Mouse (Mus musculus) embryonic facial prominence, embryonic 15.5 days (tissue): ENCODE results near the gene Kremen2. TPM values are rescaled to one million over a fixed set of nuclear protein-coding genes. Genes with fewer than 3 reads are reported as not detected.
"Not testable (repeated sequence)": the region's sequence is repeated elsewhere in the genome, so short reads cannot be mapped to it uniquely, and the experiment has no call there.

Experiments used
- ATAC-seq: fragments of 200-750 bp; cut with Nextera tagmentation; 2 replicates; pipeline ENCODE4 v1.8.0; 2017; ENCODE audit warnings: low read depth, moderate TSS enrichment; ENCODE audit not compliant: insufficient number of reproducible peaks, low FRiP score, low TSS enrichment
- H3K27ac ChIP-seq: fragments of 300-500 bp; sonication (generic); replicated peaks from 2 replicates; pipeline ENCODE4 v1.5.1; 2015; ENCODE audit warnings: mild to moderate bottlenecking, inconsistent platforms
- H3K27me3 ChIP-seq: fragments of 300-500 bp; sonication (generic); 2 replicates; pipeline ENCODE4 v1.6.1; 2015; ENCODE audit warnings: inconsistent platforms
- H3K36me3 ChIP-seq: fragments of 300-500 bp; sonication (generic); 2 replicates; pipeline ENCODE4 v1.6.1; 2015; ENCODE audit warnings: mild to moderate bottlenecking, inconsistent platforms
- H3K4me1 ChIP-seq: fragments of 300-500 bp; sonication (generic); 2 replicates; pipeline ENCODE4 v1.6.1; 2015; ENCODE audit warnings: inconsistent platforms
- H3K4me2 ChIP-seq: fragments of 300-500 bp; sonication (generic); replicated peaks from 2 replicates; pipeline ENCODE4 v1.6.1; 2015; ENCODE audit warnings: mild to moderate bottlenecking, inconsistent platforms
- H3K4me3 ChIP-seq: fragments of 300-500 bp; sonication (generic); replicated peaks from 2 replicates; pipeline ENCODE4 v1.5.1; 2015; ENCODE audit warnings: mild to moderate bottlenecking, inconsistent platforms
- H3K9ac ChIP-seq: fragments of 300-500 bp; sonication (generic); 2 replicates; pipeline ENCODE4 v1.6.1; 2015; ENCODE audit warnings: inconsistent platforms
- H3K9me3 ChIP-seq: fragments of 300-500 bp; sonication (generic); replicated peaks from 2 replicates; pipeline ENCODE4 v1.6.1; 2016; ENCODE audit warnings: inconsistent platforms
- WGBS: fragments of 180-500 bp; shearing (Covaris S2); methylation state at CpG from one replicate; pipeline ENCODE4 v1.1.7; 2015; 5-methylcytosine and 5-hydroxymethylcytosine counted together
- polyA plus RNA-seq: library from polyadenylated mRNA; unstranded; fragments of >200 nt; fragmentation: Nextera tagmentation; extraction: Ambion mirVana; gene quantifications from 2 replicates; pipeline ENCODE4 v1.2.1, GENCODE M21; 2015

The Kremen2 gene
- polyA plus RNA-seq, 1 experiment from 2014 or later = 38.2 TPM

DNA sequence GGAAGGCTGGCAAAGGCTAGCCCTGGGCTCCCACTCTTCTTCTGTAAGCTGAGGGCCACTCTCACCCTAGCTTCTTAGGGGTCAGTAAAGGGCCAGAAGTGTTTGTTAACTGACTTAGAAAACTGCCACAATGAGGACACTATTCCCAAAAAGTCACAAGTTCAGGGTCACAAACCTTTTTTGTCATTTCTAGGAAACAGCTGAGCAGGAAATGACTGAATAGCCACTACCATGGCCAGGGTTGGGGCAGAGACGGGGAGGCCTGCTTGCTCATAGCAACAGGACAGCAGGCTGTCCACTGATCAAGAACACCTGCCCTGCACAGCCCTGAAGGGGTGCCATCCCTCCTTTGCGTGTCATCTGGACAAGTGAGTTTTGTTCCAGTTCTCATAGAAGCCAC is 31.5 kb upstream of the Kremen2 start:
- Histone ChIP-seq H3K27ac (no peak overlapping the region), H3K4me2 (no peak overlapping the region), H3K27me3 (no peaks in the 10 kb centered on the region), H3K9me3 (no peaks in the 10 kb centered on the region), H3K4me3 (no peak overlapping the region), H3K4me1 (0 out of 2 replicates have a peak, but pooled peaks cover 3% of the 10 kb centered on the region), H3K36me3 (no peaks in the 10 kb centered on the region), H3K9ac (no peak overlapping the region)
- no peak for ATAC-seq
- 58% methylated on average over 2 of the region's 2 CpGs for WGBS

DNA sequence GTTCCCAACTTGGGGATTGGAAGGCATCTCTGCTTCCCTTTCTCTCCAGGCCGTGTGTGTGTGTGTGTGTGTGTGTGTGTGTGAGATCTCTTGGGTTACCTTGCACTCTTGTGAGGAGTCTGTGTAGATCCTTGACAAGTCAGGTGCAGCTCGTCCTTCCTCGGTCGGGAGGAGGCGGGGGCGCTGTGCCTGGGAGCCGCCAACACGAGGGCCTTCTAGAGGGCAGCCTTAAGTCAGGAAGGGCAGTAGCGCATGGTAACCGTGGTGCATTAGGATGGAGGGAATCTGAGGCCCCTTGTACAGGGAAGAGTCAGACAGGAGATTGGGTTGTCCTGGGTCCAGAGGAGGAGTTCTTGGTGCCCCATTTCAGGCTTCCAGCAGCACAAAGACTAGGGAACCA is 30.6 kb upstream of the Kremen2 start:
- 83% methylated on average over 10 of the region's 10 CpGs for WGBS

DNA sequence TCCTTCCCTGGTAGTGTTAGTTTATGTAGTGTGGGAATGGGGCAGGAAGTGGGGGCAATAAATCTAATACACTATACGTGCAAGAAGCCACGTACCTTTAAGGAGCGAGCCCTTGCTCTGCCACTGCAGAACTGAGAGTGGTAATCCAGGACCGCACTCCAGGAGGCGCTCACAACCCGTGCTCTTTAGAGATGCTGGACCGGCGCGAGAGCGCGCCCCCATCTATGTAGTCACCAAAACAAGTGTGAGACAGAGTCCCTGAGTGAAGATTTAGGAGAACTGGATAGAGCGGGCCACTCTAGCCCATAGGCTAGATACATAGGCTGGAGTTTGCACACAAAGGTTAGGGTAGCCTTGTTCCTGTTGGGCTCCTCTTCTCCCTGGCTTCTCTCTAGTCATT is 28.5 kb upstream of the Kremen2 start:
- Histone ChIP-seq H3K36me3 (no peaks in the 10 kb centered on the region), H3K4me2 (no peak overlapping the region), H3K9me3 (no peaks in the 10 kb centered on the region), H3K4me3 (no peak overlapping the region), H3K9ac (no peak overlapping the region), H3K27me3 (no peaks in the 10 kb centered on the region), H3K27ac (no peak overlapping the region), H3K4me1 (peaks cover 11% of the 10 kb centered on the region)
- peak; percentile 27 for ATAC-seq
- 6% methylated on average over 12 of the region's 12 CpGs for WGBS

More for the DNA sequence above, 30.6 kb upstream of the Kremen2 start:
- no peak for ATAC-seq
- H3K4me1 ChIP-seq = peaks cover 3% of the 10 kb centered on the region; the same call in 1 of the 2 replicates
- H3K27me3 ChIP-seq = no peaks in the 10 kb centered on the region
- H3K4me3 ChIP-seq = no peak overlapping the region
- H3K9ac ChIP-seq = no peak overlapping the region
- no peaks in the 10 kb centered on the region for H3K9me3 ChIP-seq
- H3K36me3 ChIP-seq = no peaks in the 10 kb centered on the region
- no peak overlapping the region for H3K27ac ChIP-seq
- no peak overlapping the region for H3K4me2 ChIP-seq

DNA sequence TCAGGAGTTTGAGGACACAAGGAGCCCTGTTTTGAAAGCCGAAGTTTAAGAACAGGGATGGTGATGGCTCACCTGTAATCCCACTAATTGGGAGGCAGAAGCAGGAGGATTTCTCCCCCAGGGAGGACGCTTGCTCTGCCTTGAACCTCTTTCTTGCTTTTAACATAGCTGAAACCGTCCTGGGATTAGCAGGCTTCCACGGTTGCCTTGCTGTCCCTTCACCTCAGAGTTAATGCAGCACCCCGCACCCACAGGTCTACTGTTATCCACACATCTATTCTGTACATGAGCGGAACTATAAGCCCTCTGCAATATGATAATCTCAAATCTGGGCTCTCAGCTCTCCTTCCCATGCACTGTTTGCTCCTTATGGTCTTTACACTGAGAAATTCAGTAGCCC is 28.0 kb upstream of the Kremen2 start:
- H3K4me3 ChIP-seq = no peak overlapping the region
- ATAC-seq = no peak
- H3K27ac ChIP-seq = no peak overlapping the region
- H3K36me3 ChIP-seq = no peaks in the 10 kb centered on the region
- no peak overlapping the region for H3K9ac ChIP-seq
- H3K4me2 ChIP-seq = no peak overlapping the region
- H3K9me3 ChIP-seq = no peaks in the 10 kb centered on the region
- peaks cover 11% of the 10 kb centered on the region for H3K4me1 ChIP-seq
- WGBS = 63% methylated on average over 6 of the region's 6 CpGs
- H3K27me3 ChIP-seq = no peaks in the 10 kb centered on the region

DNA sequence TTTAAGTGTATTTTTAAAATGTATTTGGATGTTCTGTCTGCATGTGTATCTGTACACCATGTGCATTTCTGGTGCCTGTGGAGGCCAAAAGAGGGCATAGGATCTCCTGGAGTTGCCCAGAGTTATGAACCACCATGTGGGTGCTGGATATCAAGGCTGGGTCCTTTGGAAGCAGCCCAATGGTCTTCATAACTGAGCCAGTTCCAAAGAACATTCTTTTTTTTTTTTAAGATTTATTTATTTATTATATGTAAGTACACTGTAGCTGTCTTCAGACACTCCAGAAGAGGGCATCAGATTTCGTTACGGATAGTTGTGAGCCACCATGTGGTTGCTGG is 26.6 kb upstream of the Kremen2 start:
- 83% methylated on average over 2 of the region's 2 CpGs for WGBS
- not testable (repeated sequence) for H3K36me3 ChIP-seq, H3K27me3 ChIP-seq, H3K4me2 ChIP-seq, H3K9ac ChIP-seq, H3K27ac ChIP-seq, ATAC-seq, H3K4me3 ChIP-seq, H3K9me3 ChIP-seq
- peaks cover 11% of the 10 kb centered on the region for H3K4me1 ChIP-seq

DNA sequence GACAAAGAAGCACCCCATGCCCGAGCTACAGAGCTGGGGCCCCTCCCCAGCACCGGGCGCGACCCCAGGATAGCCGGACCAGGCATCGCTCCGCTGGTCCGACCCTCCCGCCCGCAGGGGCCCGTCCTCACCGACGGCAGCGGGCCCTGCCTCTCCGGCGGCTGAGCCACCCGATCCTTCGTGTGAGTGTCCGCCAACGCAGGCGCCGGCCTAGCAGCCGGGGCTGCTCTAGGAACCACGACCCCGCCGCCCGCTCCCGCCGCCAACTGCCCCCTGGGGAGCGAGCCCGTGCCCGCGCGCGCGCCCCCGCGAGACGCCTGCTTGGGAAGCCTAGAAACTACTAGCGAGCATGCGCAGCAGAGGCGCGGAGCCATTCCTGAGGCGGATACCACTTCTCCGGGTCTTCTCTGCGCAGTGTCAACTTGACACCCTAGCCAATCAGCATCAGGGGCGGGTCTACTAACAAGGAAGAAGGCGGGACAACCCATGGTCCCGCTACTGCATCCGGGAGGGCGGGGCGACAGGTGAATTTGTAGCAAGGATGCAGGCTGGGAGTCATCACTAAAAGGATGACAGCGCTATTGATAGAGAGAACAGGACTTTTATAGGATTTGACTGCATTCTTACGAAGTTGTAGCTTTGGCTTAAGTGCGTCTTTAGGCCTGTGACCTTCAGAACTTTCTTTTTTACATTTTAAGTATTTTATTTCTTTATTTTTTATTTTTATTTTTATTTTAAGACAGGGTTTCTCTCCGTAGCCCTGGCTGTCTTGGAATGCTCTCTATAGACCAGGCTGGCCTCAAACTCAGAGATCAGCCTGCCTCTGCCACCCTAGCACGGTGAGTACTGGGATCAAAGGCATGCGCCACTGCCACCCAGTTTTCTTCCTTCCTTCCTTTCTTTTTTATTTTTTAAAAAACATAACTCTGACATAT is 25.9 kb upstream of the Kremen2 start, which contains the start of gene Flywch1:
TSS of gene Flywch1 (minus strand) at position 319 of the 935 bp plus-strand sequence.
- Histone ChIP-seq H3K4me1 (peaks cover 11% of the 10 kb centered on the region), H3K36me3 (no peaks in the 10 kb centered on the region), H3K4me2 (peak within 1 kb of the TSS; percentile 77), H3K4me3 (peak within 1 kb of the TSS; percentile 97), H3K27ac (peak within 1 kb of the TSS; percentile 82), H3K27me3 (no peaks in the 10 kb centered on the region), H3K9ac (peak within 1 kb of the TSS; percentile 97), H3K9me3 (no peaks in the 10 kb centered on the region)
- ATAC-seq = peak; percentile 97
- 4% methylated on average over 58 of the region's 58 CpGs for WGBS

DNA sequence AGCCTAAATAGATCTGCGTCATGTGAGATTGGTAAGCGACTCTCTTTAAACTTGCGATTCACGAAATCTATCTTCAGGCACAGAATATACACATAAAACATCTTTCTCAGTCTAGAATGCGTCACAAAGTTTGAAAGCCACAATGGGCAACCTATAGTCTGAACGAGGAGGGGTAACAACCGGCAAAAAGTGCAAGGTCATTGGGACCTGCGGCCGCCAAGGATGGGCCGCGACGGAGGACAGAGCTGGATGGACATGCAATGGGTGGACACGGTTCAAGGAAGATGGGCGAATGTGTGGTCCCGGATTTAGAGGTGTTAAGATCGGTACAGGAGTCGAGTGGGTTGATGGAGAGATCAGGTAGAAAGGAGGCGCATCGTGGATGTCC is 25.3 kb upstream of the Kremen2 start:
- no peak for ATAC-seq
- Histone ChIP-seq H3K9ac (peak overlapping the region; percentile 97), H3K4me1 (peaks cover 11% of the 10 kb centered on the region), H3K4me3 (peak overlapping the region; percentile 97), H3K36me3 (no peaks in the 10 kb centered on the region), H3K4me2 (peak overlapping the region; percentile 77), H3K27ac (peak overlapping the region; percentile 82; the same call in 1 of the 2 replicates), H3K9me3 (no peaks in the 10 kb centered on the region), H3K27me3 (no peaks in the 10 kb centered on the region)
- WGBS = 1% methylated on average over 18 of the region's 19 CpGs

DNA sequence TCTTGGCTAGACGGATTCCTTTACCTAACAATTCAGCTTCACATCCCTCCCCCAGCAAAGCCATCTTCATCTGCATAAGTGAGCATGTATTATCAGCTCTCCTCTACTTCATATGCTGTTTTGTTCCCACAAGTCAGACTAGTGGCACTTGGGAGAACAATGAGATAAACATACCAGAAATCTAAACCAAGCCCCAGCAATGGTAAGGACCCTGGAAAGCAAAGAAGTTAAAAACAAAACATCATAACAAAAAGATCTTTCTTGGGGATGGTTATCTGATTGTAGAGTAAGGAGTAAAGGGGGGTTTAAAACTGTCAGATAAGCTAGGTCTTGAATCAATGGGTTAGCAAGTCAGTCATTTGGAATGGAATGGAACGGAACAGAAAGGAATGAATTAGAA is 24.9 kb upstream of the Kremen2 start:
- no peak for ATAC-seq
- Histone ChIP-seq H3K4me2 (peak overlapping the region; percentile 77), H3K27ac (0 out of 2 replicates have a peak overlapping the region, but pooled peaks have one; percentile 82), H3K9me3 (no peaks in the 10 kb centered on the region), H3K4me1 (peaks cover 11% of the 10 kb centered on the region), H3K36me3 (no peaks in the 10 kb centered on the region), H3K27me3 (no peaks in the 10 kb centered on the region), H3K9ac (peak overlapping the region; percentile 97; the same call in 1 of the 2 replicates), H3K4me3 (peak overlapping the region; percentile 97)
- 19% methylated on average over 2 of the region's 2 CpGs for WGBS

DNA sequence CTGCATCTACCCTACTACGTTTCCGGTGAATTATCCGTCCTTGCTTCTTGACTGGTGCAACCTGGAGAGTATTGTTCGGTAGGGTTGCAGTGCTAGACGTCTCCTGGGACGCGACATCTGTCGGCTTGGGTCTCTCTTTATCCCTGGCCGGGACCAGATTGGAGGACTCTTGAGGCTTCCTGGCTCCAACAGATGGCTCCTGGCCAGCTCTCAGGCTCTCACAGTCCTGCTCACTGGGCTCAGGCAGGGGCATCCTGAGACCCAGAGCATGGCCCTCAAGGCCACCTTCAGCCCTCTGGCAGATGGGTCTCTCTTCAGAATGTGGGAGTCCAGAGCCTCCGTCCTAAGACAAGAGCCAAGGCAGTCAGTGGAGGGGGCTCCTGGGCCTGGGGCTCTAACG is 17.3 kb upstream of the Kremen2 start:
- Histone ChIP-seq H3K27ac (no peak overlapping the region), H3K4me2 (no peak overlapping the region), H3K36me3 (peaks cover 48% of the 10 kb centered on the region), H3K9ac (no peak overlapping the region), H3K27me3 (no peaks in the 10 kb centered on the region), H3K4me1 (no peaks in the 10 kb centered on the region), H3K9me3 (no peaks in the 10 kb centered on the region), H3K4me3 (no peak overlapping the region)
- 87% methylated on average over 11 of the region's 11 CpGs for WGBS
- ATAC-seq = peak; percentile 17; the same call in 1 of the 2 replicates

DNA sequence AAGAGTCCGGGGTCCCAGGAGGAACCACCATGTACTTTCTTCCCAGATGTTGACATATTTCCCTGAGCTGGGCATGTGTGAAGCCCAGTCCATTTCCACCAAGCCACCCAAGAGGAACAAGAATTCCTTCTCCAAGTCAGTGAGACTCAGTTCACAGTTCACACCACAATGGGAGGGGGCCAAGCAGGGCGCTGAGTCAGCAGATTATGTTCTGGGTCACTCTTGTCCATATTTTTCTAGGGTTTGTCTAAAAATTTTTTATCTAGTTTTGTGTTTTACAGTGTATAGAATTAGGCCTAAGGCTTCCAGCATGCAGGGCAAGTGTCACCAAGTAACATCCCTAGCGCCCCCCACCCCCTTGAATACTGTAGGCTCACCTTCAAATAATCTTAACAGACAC is 15.5 kb upstream of the Kremen2 start:
- no peak overlapping the region for H3K4me2 ChIP-seq
- 95% methylated on average over 3 of the region's 3 CpGs for WGBS

DNA sequence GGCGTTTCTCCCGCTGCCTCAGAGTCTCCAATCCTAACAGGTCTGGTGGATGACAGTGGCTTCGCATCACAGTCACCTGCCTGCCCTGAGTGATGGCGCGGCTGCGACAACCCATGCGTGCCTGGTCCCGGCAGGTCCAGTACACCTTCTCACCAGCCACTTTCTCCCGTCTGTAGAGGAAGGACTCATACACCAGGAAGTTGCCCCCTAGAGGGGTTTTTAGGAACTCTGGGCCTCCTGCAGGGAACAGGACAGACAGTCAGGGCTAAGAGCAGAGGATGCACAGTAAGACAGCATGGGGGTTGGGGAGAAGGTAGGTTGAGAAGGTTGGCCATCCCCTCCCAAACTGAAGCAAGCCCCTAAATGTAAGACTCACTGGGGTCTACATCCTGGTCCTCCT is 14.6 kb upstream of the Kremen2 start:
- Histone ChIP-seq H3K4me2 (no peak overlapping the region), H3K36me3 (peaks cover 74% of the 10 kb centered on the region), H3K9ac (no peak overlapping the region), H3K4me3 (no peak overlapping the region), H3K4me1 (no peaks in the 10 kb centered on the region), H3K9me3 (no peaks in the 10 kb centered on the region), H3K27me3 (no peaks in the 10 kb centered on the region), H3K27ac (no peak overlapping the region)
- no peak for ATAC-seq
- WGBS = 94% methylated on average over 9 of the region's 9 CpGs

More for the DNA sequence above, 15.5 kb upstream of the Kremen2 start:
- Histone ChIP-seq H3K27me3 (no peaks in the 10 kb centered on the region), H3K4me3 (no peak overlapping the region), H3K9ac (no peak overlapping the region), H3K27ac (no peak overlapping the region), H3K4me1 (no peaks in the 10 kb centered on the region), H3K36me3 (peaks cover 64% of the 10 kb centered on the region), H3K9me3 (no peaks in the 10 kb centered on the region)
- ATAC-seq = no peak
